Mouse (Mus musculus) right cerebral cortex, postnatal 14 days (tissue): ENCODE results near the gene Arhgap21.

ENCODE experiments used
- DNase-seq: peaks from one replicate; pipeline ENCODE4 v3.0.0; 2022

Gene Arhgap21

GRCm38 (mm10) chr2:20968441-20969200, at the start of gene Arhgap21:
Arhgap21 (minus strand) TSS chr2:20968881.
- peak; percentile 71 for DNase-seq

- no peak for DNase-seq
Measured at GRCm38 (mm10) chr2:21016589-21016988, 47.9 kb upstream of the Arhgap21 start.

- no peak for DNase-seq
Measured at GRCm38 (mm10) chr2:21010806-21011397, 42.2 kb upstream of the Arhgap21 start.

- DNase-seq, result no peak
Measured at GRCm38 (mm10) chr2:21010219-21010618, 41.5 kb upstream of the Arhgap21 start.

- no peak for DNase-seq
Measured at GRCm38 (mm10) chr2:21009258-21010140, 40.8 kb upstream of the Arhgap21 start.

GRCm38 (mm10) chr2:21002538-21002937, 33.9 kb upstream of the Arhgap21 start:
- DNase-seq, result peak; percentile 38

- DNase-seq, result no peak
Measured at GRCm38 (mm10) chr2:21001156-21001555, 32.5 kb upstream of the Arhgap21 start.

- DNase-seq, result no peak
Measured at GRCm38 (mm10) chr2:20995547-20995946, 26.9 kb upstream of the Arhgap21 start.

GRCm38 (mm10) chr2:20991508-20991907, 22.8 kb upstream of the Arhgap21 start:
- no peak for DNase-seq

- no peak for DNase-seq
Measured at GRCm38 (mm10) chr2:20990907-20991306, 22.2 kb upstream of the Arhgap21 start.

GRCm38 (mm10) chr2:20990056-20990455, 21.4 kb upstream of the Arhgap21 start:
- DNase-seq, result no peak

GRCm38 (mm10) chr2:20987822-20988221, 19.1 kb upstream of the Arhgap21 start:
- no peak for DNase-seq

GRCm38 (mm10) chr2:20978726-20979125, 10.0 kb upstream of the Arhgap21 start:
- no peak for DNase-seq

- no peak for DNase-seq
Measured at GRCm38 (mm10) chr2:20977051-20977450, 8.4 kb upstream of the Arhgap21 start.

- peak; percentile 9 for DNase-seq
Measured at GRCm38 (mm10) chr2:20973513-20973912, 4.8 kb upstream of the Arhgap21 start.

- no peak for DNase-seq
Measured at GRCm38 (mm10) chr2:20972180-20972579, 3.5 kb upstream of the Arhgap21 start.

GRCm38 (mm10) chr2:20971628-20972027, 2.9 kb upstream of the Arhgap21 start:
- no peak for DNase-seq

- peak; percentile 93 for DNase-seq
Measured at GRCm38 (mm10) chr2:20969201-20970200, 820 bp upstream of the Arhgap21 start.

GRCm38 (mm10) chr2:20967646-20968351, 882 bp downstream of the Arhgap21 start:
- peak; percentile 16 for DNase-seq

GRCm38 (mm10) chr2:20967101-20967645, 1.5 kb downstream of the Arhgap21 start:
- peak; percentile 37 for DNase-seq
